Mouse (Mus musculus): ENCODE measurements around the gene Fth1. TPM values are rescaled to one million over a fixed set of nuclear protein-coding genes. Genes with fewer than 3 reads are reported as not detected.

The Fth1 gene
- total RNA-seq (2017), result 1,498 and 1,634 TPM in 2 replicates

GRCm38 (mm10) chr19:9980258-9980657 is at the start of gene Fth1:
Fth1 (plus strand) TSS chr19:9980598.
- no peak for ATAC-seq (ENCODE audit: extremely low read depth, insufficient number of reproducible peaks, low FRiP score, poor library complexity, severe bottlenecking)

GRCm38 (mm10) chr19:9931167-9931607 is 49.2 kb upstream of the Fth1 start:
- peak; percentile 93 for ATAC-seq (ENCODE audit: extremely low read depth, insufficient number of reproducible peaks, low FRiP score, poor library complexity, severe bottlenecking)

GRCm38 (mm10) chr19:9933908-9934307 is 46.5 kb upstream of the Fth1 start:
- ATAC-seq (ENCODE audit: extremely low read depth, insufficient number of reproducible peaks, low FRiP score, poor library complexity, severe bottlenecking), result no peak

GRCm38 (mm10) chr19:9936579-9936978 is 43.8 kb upstream of the Fth1 start:
- ATAC-seq (ENCODE audit: extremely low read depth, insufficient number of reproducible peaks, low FRiP score, poor library complexity, severe bottlenecking), result peak; percentile 57

- ATAC-seq (ENCODE audit: extremely low read depth, insufficient number of reproducible peaks, low FRiP score, poor library complexity, severe bottlenecking), result no peak
These were observed 43.0 kb upstream of the Fth1 start for GRCm38 (mm10) chr19:9937428-9937827.

- ATAC-seq (ENCODE audit: extremely low read depth, insufficient number of reproducible peaks, low FRiP score, poor library complexity, severe bottlenecking), result no peak
These were observed 42.1 kb upstream of the Fth1 start for GRCm38 (mm10) chr19:9938156-9938823.

- ATAC-seq (ENCODE audit: extremely low read depth, insufficient number of reproducible peaks, low FRiP score, poor library complexity, severe bottlenecking), result peak; percentile 82
These were observed 41.5 kb upstream of the Fth1 start for GRCm38 (mm10) chr19:9938824-9939303.

GRCm38 (mm10) chr19:9939841-9940240 is 40.6 kb upstream of the Fth1 start:
- ATAC-seq (ENCODE audit: extremely low read depth, insufficient number of reproducible peaks, low FRiP score, poor library complexity, severe bottlenecking), result no peak

GRCm38 (mm10) chr19:9940903-9941302 is 39.5 kb upstream of the Fth1 start:
- no peak for ATAC-seq (ENCODE audit: extremely low read depth, insufficient number of reproducible peaks, low FRiP score, poor library complexity, severe bottlenecking)

- no peak for ATAC-seq (ENCODE audit: extremely low read depth, insufficient number of reproducible peaks, low FRiP score, poor library complexity, severe bottlenecking)
These were observed 38.6 kb upstream of the Fth1 start for GRCm38 (mm10) chr19:9941809-9942208.

- no peak for ATAC-seq (ENCODE audit: extremely low read depth, insufficient number of reproducible peaks, low FRiP score, poor library complexity, severe bottlenecking)
These were observed 37.6 kb upstream of the Fth1 start for GRCm38 (mm10) chr19:9942539-9943533.

- peak; percentile 55; the same call in 1 of the 2 replicates for ATAC-seq (ENCODE audit: extremely low read depth, insufficient number of reproducible peaks, low FRiP score, poor library complexity, severe bottlenecking)
These were observed 34.4 kb upstream of the Fth1 start for GRCm38 (mm10) chr19:9945800-9946564.

GRCm38 (mm10) chr19:9946986-9947385 is 33.4 kb upstream of the Fth1 start:
- no peak for ATAC-seq (ENCODE audit: extremely low read depth, insufficient number of reproducible peaks, low FRiP score, poor library complexity, severe bottlenecking)

GRCm38 (mm10) chr19:9952390-9952789 is 28.0 kb upstream of the Fth1 start:
- peak; percentile 18; the same call in 1 of the 2 replicates for ATAC-seq (ENCODE audit: extremely low read depth, insufficient number of reproducible peaks, low FRiP score, poor library complexity, severe bottlenecking)

- no peak for ATAC-seq (ENCODE audit: extremely low read depth, insufficient number of reproducible peaks, low FRiP score, poor library complexity, severe bottlenecking)
These were observed 27.5 kb upstream of the Fth1 start for GRCm38 (mm10) chr19:9952912-9953311.

GRCm38 (mm10) chr19:9954055-9954810 is 26.2 kb upstream of the Fth1 start:
- ATAC-seq (ENCODE audit: extremely low read depth, insufficient number of reproducible peaks, low FRiP score, poor library complexity, severe bottlenecking), result peak; percentile 18; the same call in 1 of the 2 replicates

- ATAC-seq (ENCODE audit: extremely low read depth, insufficient number of reproducible peaks, low FRiP score, poor library complexity, severe bottlenecking), result peak; percentile 64
These were observed 25.6 kb upstream of the Fth1 start for GRCm38 (mm10) chr19:9954811-9955202.

GRCm38 (mm10) chr19:9955438-9955837 is 25.0 kb upstream of the Fth1 start:
- no peak for ATAC-seq (ENCODE audit: extremely low read depth, insufficient number of reproducible peaks, low FRiP score, poor library complexity, severe bottlenecking)
